Mouse (Mus musculus): ENCODE data around the gene Xpot.

The Xpot gene

DNA sequence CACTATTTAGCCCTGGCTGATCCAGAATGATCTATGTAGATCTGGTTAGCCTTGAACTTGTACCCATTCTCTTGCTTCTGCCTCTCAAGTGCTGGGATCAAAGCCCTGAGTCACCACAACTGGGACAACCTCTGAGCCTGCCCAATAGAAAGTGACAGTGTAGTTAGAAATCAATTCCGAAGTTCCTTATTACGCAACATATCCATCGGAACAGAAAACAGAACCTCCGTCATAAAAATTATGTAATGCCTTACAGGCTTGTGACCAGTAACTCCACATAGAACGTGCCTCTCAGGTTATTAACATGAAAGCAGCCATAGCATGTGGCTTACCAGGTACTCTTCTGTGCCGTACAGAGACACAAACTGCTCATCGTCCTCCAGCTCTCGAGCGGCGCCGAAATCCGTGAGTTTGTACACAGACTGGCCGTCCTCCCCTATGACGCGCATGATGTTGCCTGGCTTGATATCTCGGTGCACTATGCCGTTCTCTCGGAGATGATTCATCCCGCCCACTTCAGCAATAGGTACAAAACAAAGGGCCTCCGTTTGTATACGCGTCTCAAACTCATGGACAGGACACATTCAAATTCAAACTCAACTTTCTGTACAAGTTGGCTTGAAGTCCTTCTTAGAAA, 54.5 kb downstream of the Xpot start:
- no peak for DNase-seq

DNA sequence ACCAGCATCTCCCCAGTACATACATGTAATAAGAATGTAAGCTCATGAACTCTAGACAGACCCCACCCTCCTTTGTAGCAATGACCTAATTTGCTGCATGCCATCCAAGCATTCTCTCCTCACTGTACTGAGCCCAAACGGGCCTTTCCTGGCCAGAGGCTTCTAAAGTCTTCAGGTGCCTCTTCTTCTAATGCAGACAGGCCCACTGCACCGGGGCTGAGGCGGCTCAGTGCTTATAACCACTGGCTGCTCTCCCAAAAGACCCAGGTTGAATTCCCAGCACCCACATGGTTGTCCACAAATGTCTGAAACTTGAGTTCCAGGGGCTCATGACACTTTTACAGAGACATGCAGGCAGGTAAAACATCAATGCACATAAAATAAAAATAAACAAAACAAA, 55.1 kb downstream of the Xpot start:
- no peak for DNase-seq

DNA sequence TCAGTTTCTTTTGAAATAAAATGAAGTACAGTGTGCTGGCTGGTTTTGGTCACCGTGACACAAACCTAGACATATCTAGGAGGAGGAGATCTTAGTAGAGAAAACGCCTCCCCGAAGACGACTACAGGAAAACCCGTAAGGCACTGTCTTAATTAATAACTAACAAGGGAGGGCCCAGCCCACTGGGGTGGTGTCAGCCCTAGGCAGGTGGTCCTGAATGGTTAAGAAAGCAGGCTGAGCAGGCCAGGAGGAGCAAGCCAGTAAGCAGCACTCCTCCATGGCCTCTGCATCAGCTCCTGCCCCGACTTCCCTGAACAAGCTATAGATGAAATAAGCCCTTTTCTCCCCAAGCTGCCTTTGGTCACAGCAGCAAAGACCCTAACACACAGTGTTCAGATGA, 56.3 kb downstream of the Xpot start:
- no peak for DNase-seq

DNA sequence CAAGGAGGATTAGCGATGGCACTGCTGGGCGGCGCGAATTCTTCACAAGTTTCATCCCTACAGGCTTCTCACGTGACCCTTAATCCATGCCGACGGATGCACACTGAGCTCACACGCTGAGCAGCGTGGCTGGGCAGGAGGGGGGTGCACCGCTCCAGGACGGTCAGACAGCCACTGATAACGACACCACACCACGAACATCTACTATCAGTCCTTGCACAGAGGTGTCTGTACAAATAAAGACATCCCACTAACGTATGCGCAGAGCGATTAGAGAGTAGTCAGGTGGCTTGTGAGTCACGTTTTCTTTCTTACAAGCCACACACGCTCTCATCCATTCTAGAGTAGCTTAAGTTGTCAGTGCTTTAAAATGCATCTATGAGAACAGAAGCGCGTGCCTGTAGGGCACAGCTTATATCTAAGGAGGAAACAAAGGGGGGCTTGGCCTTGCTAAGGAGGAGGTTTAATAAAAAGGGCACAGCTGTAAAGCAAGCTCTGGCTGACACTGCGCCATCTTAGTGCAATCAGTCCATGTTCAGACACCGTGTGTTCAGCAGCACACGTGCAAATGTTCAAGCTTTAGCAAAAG, 57.0 kb downstream of the Xpot start:
- no peak for DNase-seq

DNA sequence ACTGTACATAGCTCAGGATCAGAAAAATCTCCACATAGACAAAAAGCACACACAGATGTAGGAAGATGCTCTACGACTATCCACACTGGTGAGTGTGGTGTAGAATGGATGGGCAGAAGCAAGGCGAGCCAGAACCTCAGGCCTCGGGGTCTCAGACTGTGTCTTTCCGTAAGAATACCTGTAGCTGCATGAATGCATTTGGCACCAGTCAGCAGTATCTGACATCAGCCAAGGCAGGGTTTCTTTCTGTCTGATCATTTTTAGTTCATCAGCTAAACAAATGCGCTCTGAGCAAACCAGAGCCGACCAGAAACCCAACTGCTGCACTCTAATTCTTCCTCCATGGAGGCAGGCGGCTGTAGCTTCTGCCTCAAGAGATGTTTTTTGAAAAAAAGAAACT, 57.6 kb downstream of the Xpot start:
- no peak for DNase-seq

DNA sequence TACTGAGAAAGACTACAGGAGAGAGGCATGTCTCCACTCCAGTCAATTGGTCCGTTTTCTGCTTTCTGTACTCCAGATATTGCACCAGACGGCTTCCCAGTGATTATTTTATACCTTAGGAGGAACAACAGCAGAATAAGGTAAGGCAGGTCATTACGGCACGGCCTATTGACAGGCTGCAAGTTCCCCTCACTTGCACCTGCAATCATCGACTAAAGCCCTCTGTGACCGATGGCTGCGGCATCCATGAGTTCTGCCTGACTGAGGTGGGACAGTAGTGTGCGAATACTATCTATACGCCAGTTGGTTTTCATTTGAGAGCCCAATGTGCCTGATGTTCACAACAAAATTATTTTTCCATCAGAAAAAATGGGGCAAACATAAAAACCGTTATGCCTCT, 58.1 kb downstream of the Xpot start:
- no peak for DNase-seq

DNA sequence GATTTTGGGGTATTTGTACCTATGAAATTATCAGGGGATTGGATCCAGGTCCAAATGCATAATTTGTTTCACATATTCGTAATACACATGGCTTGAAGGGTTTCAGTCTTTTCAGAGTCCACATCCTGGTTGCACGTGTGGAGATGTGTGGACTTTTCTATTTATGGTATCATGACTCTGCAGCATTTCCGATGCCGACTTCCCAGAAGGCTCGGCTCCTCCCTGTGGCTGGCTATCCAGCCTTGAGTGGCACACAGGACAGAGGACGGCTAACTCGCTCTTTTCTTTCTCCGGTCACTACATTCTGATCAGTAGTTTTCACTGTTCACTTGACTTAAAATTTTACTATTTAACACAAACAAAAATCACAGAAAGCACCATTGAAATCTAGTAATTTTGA, 61.7 kb downstream of the Xpot start:
- no peak for DNase-seq

DNA sequence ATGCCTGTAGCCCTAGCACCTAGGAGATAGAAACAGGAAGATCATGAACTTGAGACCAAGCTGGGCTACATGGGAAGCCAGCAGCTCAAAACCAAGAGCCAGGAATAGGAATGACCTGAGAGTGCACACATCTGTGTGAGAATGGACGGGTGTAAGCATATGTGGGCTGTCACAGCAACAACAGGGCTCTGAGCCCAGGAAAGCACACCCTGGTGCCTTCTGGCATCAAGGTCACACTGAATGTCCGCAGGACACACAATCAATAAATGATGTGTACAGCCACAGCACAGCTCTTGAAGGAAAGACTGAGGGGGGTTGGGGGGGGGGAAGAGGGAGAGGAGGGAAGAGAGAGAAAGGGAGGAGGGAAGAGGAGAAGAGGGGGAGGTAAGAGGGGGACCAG, 67.9 kb downstream of the Xpot start:
- DNase-seq = no peak

DNA sequence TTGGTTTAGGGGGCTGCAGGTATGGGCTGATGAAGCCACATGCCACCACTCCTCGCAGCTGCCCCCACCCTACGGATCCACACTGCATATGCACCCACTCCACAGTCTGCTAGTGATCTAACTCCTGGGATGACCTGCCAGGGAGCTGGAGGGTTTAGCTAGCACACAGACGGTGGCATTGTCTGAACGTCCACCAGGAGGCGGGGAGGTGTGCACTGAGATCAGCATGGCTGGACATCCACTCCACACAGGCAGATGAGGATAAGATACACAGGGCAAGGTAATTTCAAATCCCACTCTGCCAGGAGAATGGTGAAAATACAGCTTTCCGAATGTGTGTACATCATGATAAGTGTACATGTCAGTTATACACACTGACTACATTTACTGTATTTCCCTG, 69.9 kb downstream of the Xpot start:
- no peak for DNase-seq

DNA sequence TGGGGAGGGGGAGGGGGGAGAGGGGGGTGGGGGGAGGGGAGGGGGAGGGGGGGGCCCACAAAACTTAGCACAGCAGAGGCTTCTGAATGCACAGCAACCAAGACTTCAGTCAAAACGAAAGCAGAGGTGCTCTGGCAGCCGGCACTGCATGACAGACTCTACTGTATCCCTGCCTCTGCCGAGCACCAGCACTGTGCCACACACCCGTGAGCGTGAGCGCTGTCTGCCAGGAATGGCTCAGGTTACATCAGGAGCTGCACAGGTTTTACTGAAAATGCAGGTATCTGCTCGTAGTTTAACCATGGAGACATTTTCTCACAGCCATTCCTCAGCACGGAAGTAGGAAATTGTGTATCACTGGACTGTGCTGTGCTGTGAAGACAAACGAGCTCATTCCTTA, 75.8 kb downstream of the Xpot start:
- no peak for DNase-seq

DNA sequence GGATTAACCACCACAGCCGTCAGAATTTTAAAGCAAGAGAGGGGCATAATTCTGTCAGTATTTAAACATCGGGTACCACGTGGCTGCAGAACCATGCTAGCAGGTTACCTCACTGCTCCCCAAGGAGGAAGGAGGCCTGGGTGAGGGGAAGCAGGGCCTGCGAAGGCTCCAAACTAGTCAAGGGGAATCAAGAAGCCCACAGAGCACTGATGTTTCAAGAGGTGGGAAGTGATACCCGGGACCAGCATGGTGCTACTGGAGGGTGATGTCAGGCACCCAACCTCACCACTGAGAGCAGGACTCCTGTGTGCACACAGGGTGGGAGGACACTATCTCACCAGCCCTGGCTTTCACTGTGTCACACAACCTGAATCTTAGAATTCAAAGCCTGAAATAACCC, 76.5 kb downstream of the Xpot start:
- no peak for DNase-seq

DNA sequence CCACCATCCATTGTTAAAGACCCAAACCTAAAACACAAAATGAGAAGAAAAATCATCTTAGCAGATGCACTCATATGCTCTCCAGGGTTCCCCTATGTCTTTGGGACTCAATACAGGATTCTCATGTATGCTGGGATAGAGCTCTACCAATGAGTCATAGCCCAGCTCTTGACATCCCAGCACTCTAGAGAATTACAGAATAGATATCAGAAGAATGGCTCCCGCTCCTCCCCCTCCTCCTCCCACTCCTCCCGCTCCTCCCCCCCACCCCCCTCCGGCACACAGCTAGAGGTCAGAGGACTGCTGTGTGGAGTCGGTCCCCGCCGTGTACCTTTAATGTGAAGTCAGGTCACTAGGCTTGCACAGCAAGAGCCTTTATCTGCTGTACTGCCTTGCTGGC, 79.0 kb downstream of the Xpot start:
- DNase-seq = no peak

DNA sequence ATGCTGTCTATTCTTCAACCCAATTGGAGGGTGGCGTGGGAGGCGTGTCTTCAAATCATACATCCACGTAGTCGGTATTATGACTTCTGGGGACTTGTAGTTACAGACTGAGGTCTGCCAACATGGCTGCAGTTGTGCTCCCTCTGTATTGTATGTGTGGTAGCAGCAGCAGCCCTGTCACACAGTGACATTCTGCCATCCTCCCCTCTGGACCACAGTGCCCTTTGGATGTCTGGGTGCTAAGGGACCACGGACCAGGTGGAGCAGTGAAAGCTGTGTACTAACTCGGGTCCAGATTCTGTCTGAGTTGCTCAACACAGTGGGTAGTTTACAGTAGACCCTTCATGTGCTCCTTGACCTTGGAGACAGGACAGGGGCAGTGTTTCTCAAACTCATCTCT, 82.6 kb downstream of the Xpot start:
- DNase-seq = no peak

DNA sequence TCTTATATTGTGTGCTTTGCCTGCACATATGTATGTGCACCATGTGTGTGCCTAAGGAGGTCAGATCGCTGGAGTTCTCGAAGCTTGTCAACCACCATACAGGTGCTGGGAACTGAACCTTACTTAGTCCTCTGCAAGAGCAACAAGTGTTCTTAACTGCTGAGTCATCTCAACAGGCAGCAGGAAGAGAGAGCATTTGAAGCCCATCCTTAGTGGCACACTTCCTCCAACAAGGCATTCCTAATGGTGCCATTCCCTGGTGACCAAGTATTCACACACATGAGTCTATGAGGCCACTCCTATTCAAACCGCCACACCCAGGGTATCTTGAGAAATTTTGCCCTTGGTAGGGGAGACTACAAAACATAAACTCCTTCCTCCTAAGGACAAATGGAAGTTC, 84.0 kb downstream of the Xpot start:
- no peak for DNase-seq

Data from lung, postnatal 4 days (tissue).